Mouse (Mus musculus) T-helper 1 cell (primary cell): ENCODE measurements at regions not wholly inside any gene's neighbourhood (a gene's known extent, or its start where the extent isn't known, plus 50 kb on each side); places are given as distances from the start of the nearest gene placed in this dataset.

Source experiments
- in situ Hi-C: fragments of 300-600 bp; cut with MboI, MseI; formaldehyde crosslinking; loops from one replicate; pipeline ENCODE4 v1.15.1; 2025; ENCODE audit warnings: high pct_unique_total_duplicates

- in situ Hi-C loops = no loop called here
These were observed 501.5 kb downstream of the Rab28 start for GRCm38 (mm10) chr5:41206462-41206861.

- in situ Hi-C loops = no loop called here
These were observed 503.5 kb downstream of the Rab28 start for GRCm38 (mm10) chr5:41204417-41204816.

- in situ Hi-C loops = no loop called here
These were observed 520.8 kb downstream of the Rab28 start for GRCm38 (mm10) chr5:41187193-41187592.

- in situ Hi-C loops = no loop called here
These were observed 530.7 kb downstream of the Rab28 start for GRCm38 (mm10) chr5:41177220-41177619.

GRCm38 (mm10) chr5:41165870-41166626 is 541.9 kb downstream of the Rab28 start:
- in situ Hi-C loops = no loop called here

- in situ Hi-C loops = no loop called here
These were observed 582.9 kb downstream of the Rab28 start for GRCm38 (mm10) chr5:41125050-41125449.

GRCm38 (mm10) chr5:41117658-41118057 is 590.3 kb downstream of the Rab28 start:
- in situ Hi-C loops = no loop called here

GRCm38 (mm10) chr5:41087773-41088172 is 620.2 kb downstream of the Rab28 start:
- in situ Hi-C loops = no loop called here

GRCm38 (mm10) chr5:41076412-41076811 is 631.5 kb downstream of the Rab28 start:
- in situ Hi-C loops = no loop called here

- in situ Hi-C loops = no loop called here
These were observed 646.3 kb downstream of the Rab28 start for GRCm38 (mm10) chr5:41061646-41062045.

- in situ Hi-C loops = no loop called here
These were observed 646.7 kb downstream of the Rab28 start for GRCm38 (mm10) chr5:41061222-41061621.

GRCm38 (mm10) chr5:41058015-41058414 is 649.9 kb downstream of the Rab28 start:
- in situ Hi-C loops = loop anchor here (10.0 kb wide), 1 partner anchor 1037 kb away; no protein-coding TSS in a partner anchor

GRCm38 (mm10) chr5:41051948-41052347 is 656.0 kb downstream of the Rab28 start:
- in situ Hi-C loops = loop anchor here (5.0 to 10.0 kb wide), 2 partner anchors 710 to 1043 kb away; partner anchors contain the start of gene Nkx3-2

- in situ Hi-C loops = no loop called here
These were observed 659.4 kb downstream of the Rab28 start for GRCm38 (mm10) chr5:41048515-41048914.

GRCm38 (mm10) chr5:41045221-41045620 is 662.7 kb downstream of the Rab28 start:
- in situ Hi-C loops = no loop called here

GRCm38 (mm10) chr5:41044465-41044864 is 663.5 kb downstream of the Rab28 start:
- in situ Hi-C loops = no loop called here

GRCm38 (mm10) chr5:41038790-41039189 is 669.2 kb downstream of the Rab28 start:
- in situ Hi-C loops = no loop called here

GRCm38 (mm10) chr5:41006692-41007091 is 701.3 kb downstream of the Rab28 start:
- in situ Hi-C loops = no loop called here

GRCm38 (mm10) chr5:40986562-40986961 is 721.4 kb downstream of the Rab28 start:
- in situ Hi-C loops = no loop called here

- in situ Hi-C loops = no loop called here
These were observed 733.1 kb downstream of the Rab28 start for GRCm38 (mm10) chr5:40974892-40975291.

GRCm38 (mm10) chr5:40952901-40953595 is 754.9 kb downstream of the Rab28 start:
- in situ Hi-C loops = no loop called here

GRCm38 (mm10) chr5:40929127-40929526 is 778.8 kb downstream of the Rab28 start:
- in situ Hi-C loops = no loop called here

GRCm38 (mm10) chr5:40920920-40921319 is 787.0 kb downstream of the Rab28 start:
- in situ Hi-C loops = no loop called here
